Mouse (Mus musculus) liver, embryonic 15.5 days (tissue): ENCODE measurements around the gene Ssh2. TPM values are rescaled to one million over a fixed set of nuclear protein-coding genes. Genes with fewer than 3 reads are reported as not detected.

ENCODE experiments used
- ATAC-seq: fragments of 200-750 bp; cut with Nextera tagmentation; 2 replicates; pipeline ENCODE4 v1.8.0; 2017; ENCODE audit warnings: moderate number of reproducible peaks, mild to moderate bottlenecking, moderate library complexity; ENCODE audit not compliant: insufficient read depth
- H3K27ac ChIP-seq: fragments of 300-500 bp; sonication (generic); replicated peaks from 2 replicates; pipeline ENCODE4 v1.5.1; 2015; ENCODE audit warnings: mild to moderate bottlenecking, inconsistent platforms
- H3K27me3 ChIP-seq: fragments of 300-500 bp; sonication (generic); 2 replicates; pipeline ENCODE4 v1.6.1; 2015; ENCODE audit warnings: mild to moderate bottlenecking, inconsistent platforms
- H3K36me3 ChIP-seq: fragments of 300-500 bp; sonication (generic); replicated peaks from 2 replicates; pipeline ENCODE4 v1.6.1; 2015; ENCODE audit warnings: moderate library complexity, mild to moderate bottlenecking, inconsistent platforms
- H3K4me1 ChIP-seq: fragments of 300-500 bp; sonication (generic); replicated peaks from 2 replicates; pipeline ENCODE4 v1.6.1; 2015; ENCODE audit warnings: inconsistent platforms
- H3K4me2 ChIP-seq: fragments of 300-500 bp; sonication (generic); 2 replicates; pipeline ENCODE4 v1.6.1; 2015; ENCODE audit warnings: moderate library complexity, mild to moderate bottlenecking, inconsistent platforms
- H3K4me3 ChIP-seq: fragments of 300-500 bp; sonication (generic); replicated peaks from 2 replicates; pipeline ENCODE4 v1.5.1; 2015; ENCODE audit warnings: mild to moderate bottlenecking, inconsistent platforms
- H3K9ac ChIP-seq: fragments of 300-500 bp; sonication (generic); 2 replicates; pipeline ENCODE4 v1.6.1; 2015; ENCODE audit warnings: moderate library complexity, mild to moderate bottlenecking, inconsistent platforms
- H3K9me3 ChIP-seq: fragments of 300-500 bp; sonication (generic); replicated peaks from 2 replicates; pipeline ENCODE4 v1.6.1; 2016; ENCODE audit warnings: inconsistent platforms
- WGBS: fragments of 180-500 bp; shearing (Covaris S2); methylation state at CpG from one replicate; pipeline ENCODE4 v1.1.7; 2015; ENCODE audit warnings: mixed read lengths; ENCODE audit not compliant: insufficient replicate concordance; 5-methylcytosine and 5-hydroxymethylcytosine counted together
- polyA plus RNA-seq: library from polyadenylated mRNA; unstranded; fragments of >200 nt; fragmentation: Nextera tagmentation; extraction: Ambion mirVana; gene quantifications from 2 replicates; pipeline ENCODE4 v1.2.1, GENCODE M21; 2015

The Ssh2 gene
- polyA plus RNA-seq, 1 experiment from 2014 or later = 3.9 TPM

GRCm38 (mm10) chr11:77348142-77348741 is 132.2 kb downstream of the Ssh2 start:
- Histone ChIP-seq H3K9me3 (no peaks in the 10 kb centered on the region), H3K36me3 (no peaks in the 10 kb centered on the region), H3K4me1 (peaks cover 23% of the 10 kb centered on the region), H3K27ac (peak overlapping the region; percentile 41; the same call in 1 of the 2 replicates), H3K4me2 (peak overlapping the region; percentile 91), H3K27me3 (peaks cover 13% of the 10 kb centered on the region), H3K4me3 (peak overlapping the region; percentile 68), H3K9ac (peak overlapping the region; percentile 70)
- WGBS = under 1% methylated on average over 54 of the region's 54 CpGs
- peak; percentile 99 for ATAC-seq

GRCm38 (mm10) chr11:77348985-77349384 is 132.9 kb downstream of the Ssh2 start:
- H3K4me1 ChIP-seq = peaks cover 23% of the 10 kb centered on the region
- peak overlapping the region; percentile 68 for H3K4me3 ChIP-seq
- no peaks in the 10 kb centered on the region for H3K36me3 ChIP-seq
- H3K27ac ChIP-seq = no peak overlapping the region
- H3K27me3 ChIP-seq = peaks cover 13% of the 10 kb centered on the region
- 10% methylated on average over 6 of the region's 6 CpGs for WGBS
- peak overlapping the region; percentile 91 for H3K4me2 ChIP-seq
- H3K9me3 ChIP-seq = no peaks in the 10 kb centered on the region
- H3K9ac ChIP-seq = peak overlapping the region; percentile 70; the same call in 1 of the 2 replicates
- no peak for ATAC-seq

GRCm38 (mm10) chr11:77349698-77350097 is 133.6 kb downstream of the Ssh2 start:
- no peak for ATAC-seq
- H3K4me1 ChIP-seq = peaks cover 23% of the 10 kb centered on the region
- H3K27me3 ChIP-seq = peaks cover 13% of the 10 kb centered on the region
- no peaks in the 10 kb centered on the region for H3K36me3 ChIP-seq
- no peak overlapping the region for H3K27ac ChIP-seq
- H3K4me2 ChIP-seq = peak overlapping the region; percentile 91
- H3K9me3 ChIP-seq = no peaks in the 10 kb centered on the region
- no peak overlapping the region for H3K9ac ChIP-seq
- H3K4me3 ChIP-seq = 0 out of 2 replicates have a peak overlapping the region, but pooled peaks have one; percentile 8
- 56% methylated on average over 2 of the region's 2 CpGs for WGBS

- WGBS = 71% methylated on average over 3 of the region's 3 CpGs
- Histone ChIP-seq H3K9me3 (no peaks in the 10 kb centered on the region), H3K4me2 (no peak overlapping the region), H3K36me3 (no peaks in the 10 kb centered on the region), H3K4me1 (0 out of 2 replicates have a peak, but pooled peaks cover 4% of the 10 kb centered on the region), H3K27me3 (no peaks in the 10 kb centered on the region), H3K9ac (no peak overlapping the region), H3K4me3 (no peak overlapping the region), H3K27ac (no peak overlapping the region)
- ATAC-seq = no peak
Observed at GRCm38 (mm10) chr11:77355055-77355454, 139.0 kb downstream of the Ssh2 start.

GRCm38 (mm10) chr11:77357839-77358238 is 141.8 kb downstream of the Ssh2 start:
- Histone ChIP-seq H3K27ac (no peak overlapping the region), H3K27me3 (no peaks in the 10 kb centered on the region), H3K4me2 (no peak overlapping the region), H3K36me3 (no peaks in the 10 kb centered on the region), H3K9ac (no peak overlapping the region), H3K9me3 (no peaks in the 10 kb centered on the region), H3K4me3 (no peak overlapping the region), H3K4me1 (peaks cover 8% of the 10 kb centered on the region)
- WGBS = 80% methylated on average over 1 of the region's 1 CpGs
- no peak for ATAC-seq

GRCm38 (mm10) chr11:77363476-77363875 is 147.4 kb downstream of the Ssh2 start:
- H3K27ac ChIP-seq = 0 out of 2 replicates have a peak overlapping the region, but pooled peaks have one; percentile 7
- H3K9ac ChIP-seq = no peak overlapping the region
- WGBS = 52% methylated on average over 2 of the region's 2 CpGs
- H3K27me3 ChIP-seq = no peaks in the 10 kb centered on the region
- H3K9me3 ChIP-seq = no peaks in the 10 kb centered on the region
- 0 out of 2 replicates have a peak, but pooled peaks have one; percentile 42 for ATAC-seq
- H3K4me2 ChIP-seq = no peak overlapping the region
- H3K36me3 ChIP-seq = no peaks in the 10 kb centered on the region
- no peak overlapping the region for H3K4me3 ChIP-seq
- peaks cover 11% of the 10 kb centered on the region for H3K4me1 ChIP-seq

- Histone ChIP-seq H3K27me3 (no peaks in the 10 kb centered on the region), H3K36me3 (no peaks in the 10 kb centered on the region), H3K4me3 (no peak overlapping the region), H3K4me1 (peaks cover 16% of the 10 kb centered on the region), H3K4me2 (no peak overlapping the region), H3K9ac (no peak overlapping the region), H3K27ac (peak overlapping the region; percentile 41; the same call in 1 of the 2 replicates), H3K9me3 (no peaks in the 10 kb centered on the region)
- ATAC-seq = no peak
- 56% methylated on average over 1 of the region's 1 CpGs for WGBS
Observed at GRCm38 (mm10) chr11:77364376-77364775, 148.3 kb downstream of the Ssh2 start.

- Histone ChIP-seq H3K4me1 (peaks cover 19% of the 10 kb centered on the region), H3K36me3 (no peaks in the 10 kb centered on the region), H3K4me3 (no peak overlapping the region), H3K27me3 (no peaks in the 10 kb centered on the region), H3K9ac (no peak overlapping the region), H3K9me3 (no peaks in the 10 kb centered on the region), H3K27ac (no peak overlapping the region), H3K4me2 (no peak overlapping the region)
- 66% methylated on average over 6 of the region's 6 CpGs for WGBS
- ATAC-seq = no peak
Observed at GRCm38 (mm10) chr11:77365706-77366386, 149.8 kb downstream of the Ssh2 start.

GRCm38 (mm10) chr11:77367541-77368270 is 151.6 kb downstream of the Ssh2 start:
- ATAC-seq = no peak
- Histone ChIP-seq H3K4me1 (peaks cover 22% of the 10 kb centered on the region), H3K27ac (no peak overlapping the region), H3K9ac (no peak overlapping the region), H3K27me3 (no peaks in the 10 kb centered on the region), H3K36me3 (no peaks in the 10 kb centered on the region), H3K4me2 (no peak overlapping the region), H3K9me3 (no peaks in the 10 kb centered on the region), H3K4me3 (no peak overlapping the region)
- WGBS = 83% methylated on average over 9 of the region's 9 CpGs

- Histone ChIP-seq H3K4me3 (no peak overlapping the region), H3K9me3 (no peaks in the 10 kb centered on the region), H3K9ac (no peak overlapping the region), H3K36me3 (no peaks in the 10 kb centered on the region), H3K27ac (no peak overlapping the region), H3K27me3 (no peaks in the 10 kb centered on the region), H3K4me2 (no peak overlapping the region), H3K4me1 (peaks cover 21% of the 10 kb centered on the region)
- ATAC-seq = no peak
- 27% methylated on average over 2 of the region's 2 CpGs for WGBS
Observed at GRCm38 (mm10) chr11:77369188-77369840, 153.2 kb downstream of the Ssh2 start.

GRCm38 (mm10) chr11:77369841-77370191 is 153.7 kb downstream of the Ssh2 start:
- no peak for ATAC-seq
- H3K9ac ChIP-seq = no peak overlapping the region
- H3K4me3 ChIP-seq = no peak overlapping the region
- no peak overlapping the region for H3K4me2 ChIP-seq
- H3K4me1 ChIP-seq = peaks cover 21% of the 10 kb centered on the region
- no peaks in the 10 kb centered on the region for H3K9me3 ChIP-seq
- no peaks in the 10 kb centered on the region for H3K27me3 ChIP-seq
- H3K36me3 ChIP-seq = no peaks in the 10 kb centered on the region
- 10% methylated on average over 2 of the region's 2 CpGs for WGBS
- H3K27ac ChIP-seq = no peak overlapping the region
